20 mouse cellular contexts compared by ENCODE assay signal in genomic region chr13:94524669-94525238, GRCm38 (mm10).
A peak's percentile ranks its signal among the peaks of the same experiment; 100 is the strongest.
DNase-seq lines count a peak whose midpoint lies in the region; ATAC-seq lines count a peak whose summit lies in the region.
"Had no signal": no experiment of that assay in that cellular context is flagged by ENCODE, and none has a peak within 500 bp of the region (broad histone marks: within the 10 kb centered on the region; RNA-seq: fewer than 3 reads in every experiment).

No protein-coding gene starts in this region.

- H3K9me3 ChIP-seq in heart, embryonic 15.5 days (replicated peaks), result no peaks in the 10 kb centered on the region
- no peaks in the 10 kb centered on the region for H3K9me3 ChIP-seq in liver, embryonic 11.5 days (ENCODE audit: control insufficient read depth, low read length)
- H3K9me3 ChIP-seq: hindbrain, embryonic 10.5 days; limb, embryonic 12.5 days; lung, embryonic 15.5 days had no signal

- 32% methylated on average over 7 of the region's 7 CpGs for WGBS in heart, embryonic 15.5 days
- 57% methylated on average over 7 of the region's 7 CpGs for WGBS in liver, embryonic 11.5 days

- no peaks in the 10 kb centered on the region for H3K27me3 ChIP-seq in heart, embryonic 15.5 days
- no peaks in the 10 kb centered on the region for H3K27me3 ChIP-seq in liver, embryonic 11.5 days (replicated peaks; ENCODE audit: control insufficient read depth, insufficient read depth, low read length)
- H3K27me3 ChIP-seq: limb, embryonic 12.5 days; lung, embryonic 15.5 days had no signal

- H3K27ac ChIP-seq in heart, embryonic 15.5 days, result peak overlapping the region; percentile 47
- no peak overlapping the region for H3K27ac ChIP-seq in liver, embryonic 11.5 days (ENCODE audit: low read depth, low read length)
- H3K27ac ChIP-seq: hindbrain, embryonic 10.5 days; limb, embryonic 12.5 days; lung, embryonic 15.5 days; macrophage had no signal

- H3K9ac ChIP-seq in heart, embryonic 15.5 days, result no peak overlapping the region
- H3K9ac ChIP-seq in liver, embryonic 11.5 days (ENCODE audit: low read depth, low read length), result no peak overlapping the region
- H3K9ac ChIP-seq: limb, embryonic 12.5 days; lung, embryonic 15.5 days had no signal

- H3K4me1 ChIP-seq in heart, embryonic 15.5 days (replicated peaks), result peaks cover 11% of the 10 kb centered on the region
- H3K4me1 ChIP-seq in liver, embryonic 11.5 days (replicated peaks; ENCODE audit: control insufficient read depth, insufficient read depth, low read length), result peaks cover 3% of the 10 kb centered on the region
- H3K4me1 ChIP-seq: hindbrain, embryonic 10.5 days; limb, embryonic 12.5 days; lung, embryonic 15.5 days had no signal

- H3K36me3 ChIP-seq in heart, embryonic 15.5 days, result 0 out of 2 replicates have a peak, but pooled peaks cover 6% of the 10 kb centered on the region
- peaks cover 6% of the 10 kb centered on the region; the same call in 1 of the 2 replicates for H3K36me3 ChIP-seq in liver, embryonic 11.5 days (ENCODE audit: control insufficient read depth, insufficient read depth, low read length)

- no peak for ATAC-seq in heart, embryonic 15.5 days (replicated peaks; ENCODE audit: insufficient number of reproducible peaks, insufficient read depth, low FRiP score, low read depth)
- peak; percentile 80 for ATAC-seq in liver, embryonic 11.5 days (replicated peaks; ENCODE audit: low FRiP score)
- peak; percentile 88 for ATAC-seq in megakaryocyte-erythroid progenitor cell, adult 5-6 weeks (replicated peaks; ENCODE audit: low FRiP score, low TSS enrichment, poor library complexity, severe bottlenecking)
- no peak for ATAC-seq in megakaryocyte, adult 5-6 weeks (ENCODE audit: poor library complexity, severe bottlenecking)
- ATAC-seq: midbrain, embryonic 16.5 days had no signal

- no peak for DNase-seq in heart, adult 18-20 months
- peak; percentile 63 for DNase-seq in MEL-GATA-1-ER (ENCODE audit: extremely low read depth, low read depth)
- no peak for DNase-seq in liver, embryonic 11.5 days (ENCODE audit: low spot score)
- DNase-seq in right cerebral cortex, postnatal 25 days, result no peak
- DNase-seq: adrenal gland, adult 2 months; cerebellum, adult 11-12 months; gastrocnemius, postnatal 10 days; kidney, adult 8-10 months; kidney, postnatal 36 days; layer of hippocampus, adult 9-11 months; retina, postnatal 1 day; thymus, postnatal 4 days had no signal

- H3K4me3 ChIP-seq in heart, embryonic 15.5 days, result no peak overlapping the region
- no peak overlapping the region for H3K4me3 ChIP-seq in liver, embryonic 11.5 days (ENCODE audit: low read depth, low read length)
- H3K4me3 ChIP-seq: hindbrain, embryonic 10.5 days; limb, embryonic 12.5 days; lung, embryonic 15.5 days had no signal

- H3K4me2 ChIP-seq in heart, embryonic 15.5 days, result no peak overlapping the region
- no peak overlapping the region; the same call in 1 of the 2 replicates for H3K4me2 ChIP-seq in liver, embryonic 11.5 days
- H3K4me2 ChIP-seq: limb, embryonic 12.5 days; lung, embryonic 15.5 days had no signal

Comparison
In these comparisons a context has a peak if more than half of its experiments do, and no peak if none do; other contexts are left out.
1. ATAC-seq: peak in liver, embryonic 11.5 days (single experiment) and megakaryocyte-erythroid progenitor cell, adult 5-6 weeks (single experiment); none in heart, embryonic 15.5 days (single experiment) and megakaryocyte, adult 5-6 weeks (single experiment).